Mouse (Mus musculus) cerebellum, postnatal 14 days (tissue): Measurements from ENCODE around the gene Rsrc1.

ENCODE experiments used
- DNase-seq, 2 experiments: peaks; one replicate each; pipeline ENCODE4 v3.0.0; 2021; ENCODE audit warnings: mixed read lengths in 2 of 2

Rsrc1 gene

DNA sequence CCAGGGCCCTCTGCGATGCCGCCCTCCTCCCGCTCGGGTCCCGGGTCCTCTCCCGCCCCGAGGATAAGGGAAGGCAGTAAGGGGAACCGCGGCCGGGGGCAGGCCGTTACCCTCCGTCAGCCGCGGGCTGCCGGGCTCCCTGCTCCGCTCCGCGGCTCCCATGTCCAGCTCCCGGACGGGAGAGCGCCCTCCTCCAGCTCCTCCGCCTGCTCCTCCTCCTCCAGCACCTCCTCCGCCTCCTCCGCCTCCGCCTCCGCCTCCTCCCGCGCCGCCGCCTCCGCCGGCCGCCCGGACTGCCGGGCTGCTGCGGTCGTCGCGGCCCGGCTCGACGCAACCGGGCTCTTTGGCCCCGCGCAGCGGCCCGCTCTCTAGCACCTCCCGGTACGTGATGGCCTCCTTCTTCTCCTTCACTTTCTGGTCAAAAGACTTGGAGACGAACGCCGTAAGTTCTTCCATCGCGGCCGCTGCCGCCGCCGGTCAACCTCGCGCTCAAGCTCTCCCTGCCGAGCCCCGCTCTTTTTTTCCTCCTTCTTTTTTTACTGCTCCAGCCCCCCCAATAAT, at the start of gene Rsrc1:
Rsrc1 (plus strand) TSS at position 290 of the 561 bp plus-strand sequence.
- peak; percentile 16 to 36 for DNase-seq

- no peak for DNase-seq
These were observed 41.5 kb upstream of the Rsrc1 start for GRCm38 (mm10) chr3:66939675-66940074.

DNA sequence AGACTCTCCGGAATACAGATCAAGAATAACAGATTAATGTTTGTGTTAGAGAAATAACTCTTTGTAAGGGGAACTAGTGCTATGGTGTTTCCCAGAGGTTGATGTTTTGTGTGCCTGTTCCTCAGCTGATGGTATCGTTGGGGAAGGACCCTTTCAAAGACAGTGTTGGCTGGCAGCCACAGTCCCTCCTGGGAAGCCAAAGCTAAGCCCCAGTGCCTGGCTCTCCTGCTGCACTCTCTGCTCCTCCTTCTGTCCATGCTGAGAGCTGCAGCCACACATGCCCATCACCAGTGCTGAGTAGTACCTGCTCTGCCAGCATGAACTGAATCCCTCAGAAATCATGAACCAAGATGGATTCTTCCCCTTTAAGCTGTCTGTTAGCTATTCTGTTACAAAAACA, 26.1 kb upstream of the Rsrc1 start:
- peak in 1 of 2 experiments; percentile 25 for DNase-seq

GRCm38 (mm10) chr3:66959972-66960371, 21.2 kb upstream of the Rsrc1 start:
- no peak for DNase-seq

- DNase-seq: no peak
These were observed 16.3 kb upstream of the Rsrc1 start for GRCm38 (mm10) chr3:66964884-66965283.

DNA sequence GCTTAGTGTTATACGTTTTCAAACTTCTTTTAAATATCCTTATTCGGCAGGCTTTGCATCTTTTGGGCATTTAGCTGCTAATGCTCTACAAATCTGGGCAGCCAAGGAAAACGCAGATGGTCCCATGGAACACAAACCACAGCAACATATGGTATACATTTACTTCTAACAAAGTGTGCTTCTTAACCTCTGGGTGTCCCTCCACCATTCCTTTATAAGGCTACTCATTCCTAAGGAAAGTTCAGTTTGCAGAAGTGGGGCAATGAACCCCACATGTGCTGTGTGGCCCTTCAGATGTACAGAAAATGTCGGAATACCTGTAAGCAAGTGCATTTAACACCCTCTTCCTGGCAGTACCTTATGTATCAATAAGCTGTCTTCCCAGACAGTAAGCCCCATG, 13.7 kb upstream of the Rsrc1 start:
- no peak for DNase-seq

GRCm38 (mm10) chr3:66970261-66970660, 10.9 kb upstream of the Rsrc1 start:
- peak in 1 of 2 experiments; percentile 8 for DNase-seq

DNA sequence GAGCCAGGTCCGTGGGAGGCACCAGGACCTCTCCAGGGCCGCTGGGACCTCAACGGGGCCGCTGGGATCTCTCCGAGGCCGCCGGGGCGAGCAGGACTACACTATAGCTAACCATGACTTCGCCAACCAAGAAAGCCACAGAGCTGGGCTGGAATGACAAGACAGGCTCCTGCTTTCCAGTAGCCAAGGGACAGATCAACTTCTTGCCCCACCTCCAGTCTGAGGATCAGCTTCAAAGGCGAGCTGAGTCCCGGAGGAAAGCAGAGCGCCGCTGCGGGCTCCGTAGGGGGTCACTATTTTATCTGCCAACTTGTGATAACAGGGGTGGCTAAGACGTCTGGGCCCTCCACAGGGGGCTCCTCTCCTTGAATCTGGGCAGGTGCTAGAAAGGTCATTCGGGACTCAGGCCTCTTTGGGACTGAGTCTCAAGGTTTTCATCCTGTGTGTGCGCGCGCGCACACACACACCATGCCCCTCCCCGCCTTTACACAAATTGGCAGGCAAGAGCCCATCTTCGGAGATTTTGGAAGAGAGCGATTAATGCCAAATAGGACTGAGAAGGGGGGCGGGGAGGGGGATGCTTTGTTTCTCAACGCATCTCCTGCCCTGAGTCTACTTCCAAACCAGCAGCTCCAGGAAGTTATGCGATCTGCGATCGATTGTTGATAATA, 10.4 kb upstream of the Rsrc1 start:
- peak; percentile 12 to 17 for DNase-seq

DNA sequence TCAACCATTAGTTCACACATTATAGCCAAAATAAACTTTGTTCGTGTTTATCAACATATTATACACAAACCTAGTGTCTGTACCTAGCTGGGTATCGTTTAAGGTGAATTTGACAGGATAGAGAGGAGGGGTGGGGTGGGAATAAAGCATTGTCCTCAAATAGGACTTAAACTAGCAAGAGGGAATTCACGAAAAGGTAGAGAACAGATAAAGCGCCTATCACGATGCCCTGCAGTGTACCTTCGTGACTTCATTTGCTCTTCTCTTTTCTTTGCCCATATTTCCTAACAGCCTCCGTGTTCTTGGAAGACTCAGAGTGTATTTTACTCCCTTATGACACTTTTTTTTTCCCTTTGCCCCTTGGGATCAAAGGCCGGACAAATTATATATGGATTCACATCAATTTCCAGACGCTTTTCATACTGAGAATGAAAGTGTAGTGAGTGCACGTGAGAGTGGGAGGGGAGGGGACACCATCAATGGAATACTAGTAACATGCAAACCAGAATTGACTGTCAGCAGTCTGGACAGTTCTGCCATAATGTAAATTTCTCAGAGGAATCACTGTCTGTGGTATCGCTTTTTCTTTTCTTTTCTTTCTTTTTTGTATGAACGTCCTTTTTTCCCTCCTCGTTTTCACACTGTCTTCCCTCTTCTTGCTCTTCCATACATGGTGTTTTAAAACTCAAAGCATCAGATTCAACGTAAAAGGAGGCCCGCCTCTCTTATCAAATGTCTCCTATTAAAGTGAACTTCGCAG, 8.8 kb upstream of the Rsrc1 start:
- DNase-seq: peak in 1 of 2 experiments; percentile 31

DNA sequence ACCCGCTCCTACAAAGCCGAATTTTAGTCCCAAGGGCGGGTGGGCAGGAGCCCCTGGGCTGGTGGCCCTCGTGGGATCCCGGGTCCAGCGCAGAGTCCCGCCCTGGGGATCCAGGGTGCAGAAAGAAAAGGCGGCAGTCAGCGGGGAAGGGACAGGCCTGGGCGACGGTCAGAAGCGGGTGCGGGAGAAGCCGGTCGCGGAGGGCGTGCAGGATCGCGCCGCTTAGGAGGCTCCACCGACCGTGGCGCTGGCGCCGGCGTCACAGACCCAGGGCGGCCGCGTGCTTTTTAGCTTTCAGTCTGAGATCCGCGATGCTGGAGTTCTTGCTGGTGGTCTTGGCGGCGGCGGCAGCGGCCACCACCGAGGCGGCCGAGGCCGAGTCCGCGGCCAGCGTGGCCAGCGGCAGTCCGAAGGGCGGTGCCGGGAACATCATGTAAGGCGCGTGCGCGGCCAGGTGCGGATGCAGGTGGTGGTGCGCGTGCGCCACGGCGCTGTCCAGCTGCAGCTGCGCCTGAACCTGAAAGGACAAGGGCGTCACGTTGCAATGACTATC, 7.7 kb upstream of the Rsrc1 start:
- DNase-seq: peak; percentile 31 to 58

DNA sequence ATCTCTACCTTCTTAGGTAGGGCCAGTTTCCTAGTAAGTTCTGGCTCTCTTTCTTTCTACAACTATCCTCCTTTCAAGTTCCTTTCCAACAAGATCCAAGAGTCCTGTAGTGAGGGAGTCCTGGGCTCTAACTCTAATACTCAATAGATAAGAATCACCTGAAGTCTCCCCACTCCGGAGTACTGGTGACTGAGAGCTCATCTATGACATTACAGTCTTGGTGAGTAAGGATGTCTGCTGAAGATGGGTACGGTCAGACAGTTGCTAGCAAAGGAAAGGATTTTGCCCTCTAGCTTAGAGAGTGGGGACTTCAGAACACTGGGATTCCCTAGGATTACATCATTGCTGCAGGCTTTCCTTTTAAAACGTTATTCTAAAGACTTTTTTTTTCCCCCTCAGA, 6.7 kb upstream of the Rsrc1 start:
- peak in 1 of 2 experiments; percentile 16 for DNase-seq

DNA sequence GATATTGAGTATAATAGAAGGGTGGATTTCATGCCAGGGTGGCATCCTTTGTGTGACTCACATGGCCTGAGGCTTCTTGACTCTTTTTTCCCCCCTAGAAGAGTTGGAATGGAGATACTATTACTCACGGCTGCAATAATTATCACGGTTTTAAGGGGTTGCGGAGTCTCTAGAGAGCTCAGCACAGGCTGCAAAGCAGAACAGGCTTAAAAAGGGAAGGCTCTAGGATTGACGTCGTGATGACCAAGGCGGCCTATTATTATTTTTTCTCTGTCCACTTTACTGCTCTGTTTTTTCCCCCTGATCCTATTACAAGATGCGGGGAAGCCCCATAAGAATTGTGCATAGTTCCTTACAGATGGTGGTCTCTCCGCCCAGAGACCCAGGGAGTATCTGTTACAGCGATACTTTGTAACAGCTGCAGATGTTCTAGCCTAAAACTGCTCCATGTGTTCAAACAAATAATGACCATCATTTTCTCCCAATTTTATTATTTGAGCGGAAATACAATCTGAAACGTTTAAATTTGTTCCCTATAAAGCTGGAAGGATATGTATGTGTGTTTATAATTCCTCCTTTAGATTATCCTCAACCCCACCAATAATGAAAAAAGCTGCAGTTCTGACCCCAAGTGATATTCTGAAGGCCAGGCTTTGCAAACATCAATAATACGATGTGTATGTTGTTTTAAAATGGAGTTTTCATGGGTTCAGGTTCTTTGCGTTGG, 4.1 kb upstream of the Rsrc1 start:
- DNase-seq: peak in 1 of 2 experiments; percentile 27

GRCm38 (mm10) chr3:66977811-66978456, 3.3 kb upstream of the Rsrc1 start:
- DNase-seq: peak; percentile 13 to 38

DNA sequence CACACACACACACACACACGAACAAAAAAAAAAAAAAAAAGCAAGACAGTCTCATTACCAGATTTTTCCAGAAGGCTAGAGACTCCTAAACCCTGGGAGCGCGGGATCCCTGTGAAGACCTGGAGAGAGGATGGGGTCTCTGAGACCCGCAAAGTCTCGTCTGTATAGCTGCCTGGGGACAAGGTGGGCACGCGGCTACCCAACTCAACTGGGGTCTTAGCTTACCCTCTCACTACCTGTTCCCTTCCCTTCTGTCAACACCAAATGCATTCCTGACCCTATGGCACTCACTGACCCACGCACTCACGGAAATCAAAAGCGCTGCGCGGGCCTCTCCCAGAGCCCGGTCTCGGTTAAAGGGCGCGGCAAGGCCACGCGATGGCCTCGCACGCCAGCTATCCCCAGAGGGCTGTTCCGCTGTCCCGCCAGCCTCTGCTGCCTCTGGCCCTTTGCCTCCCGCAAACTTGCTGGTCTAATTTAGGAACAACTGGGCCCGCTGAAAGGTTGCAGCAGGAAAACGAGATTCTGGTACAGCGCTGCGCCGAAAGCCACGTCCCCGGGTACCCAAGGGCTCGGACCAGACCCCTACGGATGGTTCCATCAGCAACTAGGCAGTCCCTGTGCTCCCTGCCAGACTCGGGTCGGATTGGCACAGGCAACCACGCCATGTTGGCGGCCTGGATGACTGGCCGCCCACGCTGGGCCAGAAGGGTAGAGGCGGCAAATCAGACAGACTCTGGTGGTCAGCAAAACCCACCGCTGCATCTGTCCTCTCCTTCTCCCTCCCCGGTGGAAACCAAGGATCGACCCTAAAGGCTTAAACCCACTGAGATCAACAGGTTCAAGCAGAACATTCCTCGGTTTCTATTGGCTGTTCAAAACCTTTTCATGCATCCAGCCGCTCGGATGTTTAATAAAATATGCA, 2.5 kb upstream of the Rsrc1 start:
- peak; percentile 23 to 35 for DNase-seq

DNA sequence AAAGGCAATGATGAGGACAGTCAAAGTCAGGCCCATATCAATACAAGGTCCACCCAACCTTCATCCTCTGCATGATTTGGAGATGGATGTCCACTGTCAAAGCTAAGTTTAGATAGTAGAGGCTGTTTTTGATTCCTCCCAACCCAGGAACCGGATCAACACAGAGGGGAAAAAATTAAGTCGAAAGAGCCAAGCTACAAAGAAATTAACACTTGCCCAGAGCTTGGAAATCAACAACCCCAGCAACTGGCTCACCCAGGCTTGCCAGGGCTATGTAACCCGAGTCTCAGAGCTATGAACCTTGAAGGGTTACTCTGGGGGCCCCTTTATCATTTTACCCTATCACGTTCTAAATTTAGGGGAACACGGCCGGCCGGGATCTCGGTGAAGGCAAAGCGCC, 1.7 kb upstream of the Rsrc1 start:
- DNase-seq: peak in 1 of 2 experiments; percentile 15

- peak in 1 of 2 experiments; percentile 8 for DNase-seq
These were observed 847 bp upstream of the Rsrc1 start for GRCm38 (mm10) chr3:66980111-66980975.

GRCm38 (mm10) chr3:66981706-66982105, 516 bp downstream of the Rsrc1 start, which contains the start of gene Shox2:
Gene Shox2 (minus strand): TSS chr3:66981771.
- peak in 1 of 2 experiments; percentile 15 for DNase-seq

DNA sequence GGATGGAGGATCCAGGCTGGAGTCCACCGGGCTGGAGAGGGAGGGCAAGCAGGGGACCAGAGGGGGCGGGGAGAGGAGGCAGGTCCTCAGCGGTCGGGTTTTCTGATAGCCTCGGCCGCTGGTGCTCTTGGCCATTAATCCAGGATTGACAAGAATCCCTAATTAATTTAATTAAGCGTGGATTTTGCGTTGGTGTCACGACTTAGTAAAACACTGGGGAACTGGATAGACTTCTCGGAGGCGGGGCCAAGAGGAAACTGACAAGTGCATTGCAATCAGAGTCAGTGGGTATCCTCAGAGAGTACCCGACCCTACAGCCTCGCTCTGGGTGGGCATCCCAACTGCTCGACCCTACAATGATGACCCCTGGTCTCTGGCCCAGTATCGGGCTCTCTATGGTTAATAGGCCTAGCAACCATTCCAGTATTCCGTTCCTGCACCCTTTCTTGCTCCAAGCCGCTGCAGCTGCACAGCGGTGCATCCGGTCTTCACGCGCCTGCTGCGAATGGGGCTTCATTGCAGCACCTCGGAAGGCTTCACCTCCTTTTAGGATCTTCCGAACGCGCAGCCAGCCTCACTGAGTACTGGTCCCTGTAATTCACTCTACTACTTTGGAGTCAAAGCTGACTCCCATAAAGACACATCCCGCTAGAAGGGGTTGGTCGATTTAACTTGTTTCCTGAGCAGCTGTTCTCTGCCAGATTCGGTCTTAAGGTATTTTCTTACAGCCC, 1.2 kb downstream of the Rsrc1 start:
- DNase-seq: peak; percentile 12 to 42

DNA sequence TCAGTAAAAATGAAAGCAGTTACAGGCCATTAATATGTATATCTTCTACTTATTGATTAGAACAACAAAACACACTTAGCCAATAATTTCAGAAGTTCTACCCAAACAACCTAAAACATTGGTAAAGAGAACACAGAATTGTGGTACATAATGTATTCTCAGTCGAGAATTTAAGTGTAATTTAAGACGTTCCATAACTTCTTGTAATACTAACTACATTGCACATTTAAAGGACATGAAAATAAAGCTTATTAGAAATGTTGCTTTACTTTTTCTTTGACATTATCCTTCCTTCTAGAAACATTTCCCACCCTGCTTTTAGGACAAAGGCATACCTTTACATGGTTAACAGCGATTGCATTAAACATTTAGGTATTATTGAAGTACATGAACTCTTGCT, 2.3 kb downstream of the Rsrc1 start:
- no peak for DNase-seq
